Mouse (Mus musculus): ENCODE measurements at regions not wholly inside any gene's neighbourhood (a gene's known extent, or its start where the extent isn't known, plus 50 kb on each side); places are given as distances from the start of the nearest gene placed in this dataset.

DNA sequence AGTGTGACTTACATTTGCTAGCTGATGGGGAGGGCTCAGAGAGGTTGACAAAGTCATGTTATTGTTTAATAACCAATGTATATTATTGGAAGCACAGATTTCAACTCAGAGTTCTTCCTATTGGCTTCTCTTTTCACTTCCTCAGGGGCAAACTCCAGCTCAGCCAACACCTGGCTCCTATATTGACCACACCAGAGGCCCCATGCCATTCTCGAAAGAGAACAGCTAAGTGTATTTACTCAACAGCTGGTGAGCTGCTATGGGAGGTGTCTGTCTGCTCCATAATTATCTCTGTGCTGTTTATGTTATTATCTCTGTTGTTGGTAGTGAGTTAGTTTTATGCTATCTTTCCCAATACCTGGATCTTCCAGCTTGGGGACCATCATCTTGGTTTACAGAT is 342.4 kb downstream of the Epha4 start:
- DNase-seq (ENCODE audit: low read depth, low spot score) = no peak

DNA sequence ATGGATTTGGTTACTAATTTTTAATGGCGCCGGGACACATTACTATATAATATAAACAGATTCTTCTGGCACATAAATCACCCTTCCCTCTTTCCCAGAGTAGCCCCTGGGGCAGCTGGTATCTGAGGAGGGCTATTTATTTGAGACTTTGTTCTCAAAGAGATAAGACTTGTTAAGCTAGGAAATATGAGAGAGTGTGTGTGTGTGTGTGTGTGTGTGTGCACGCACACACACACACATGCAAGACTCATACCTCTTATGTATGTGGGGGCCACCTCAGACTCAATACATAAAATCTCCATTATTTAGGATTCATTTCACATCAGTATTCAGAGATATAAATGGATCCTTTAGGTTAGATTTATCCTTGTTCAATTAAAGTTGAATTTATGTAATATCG is 340.1 kb downstream of the Epha4 start:
- DNase-seq (ENCODE audit: low read depth, low spot score) = no peak

DNA sequence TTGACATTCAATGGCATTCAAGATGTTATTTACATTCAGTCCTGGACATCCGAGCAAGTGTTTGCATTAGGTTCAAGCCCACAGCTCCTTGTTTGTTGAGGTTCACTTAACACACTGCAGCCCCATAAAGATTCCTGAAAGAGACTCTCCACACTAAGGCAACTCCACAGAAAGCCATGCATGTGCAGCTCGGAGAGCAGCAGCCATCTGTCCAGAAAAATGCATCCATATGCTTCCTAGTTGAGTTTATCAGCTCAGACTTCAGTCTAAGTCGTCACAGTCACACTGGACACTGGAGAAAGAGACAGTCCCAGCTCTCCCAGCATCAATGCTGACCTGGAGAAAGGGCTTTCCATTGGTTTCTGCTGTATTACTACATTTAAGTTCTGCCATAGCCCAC is 339.7 kb downstream of the Epha4 start:
- no peak for DNase-seq (ENCODE audit: low read depth, low spot score)

DNA sequence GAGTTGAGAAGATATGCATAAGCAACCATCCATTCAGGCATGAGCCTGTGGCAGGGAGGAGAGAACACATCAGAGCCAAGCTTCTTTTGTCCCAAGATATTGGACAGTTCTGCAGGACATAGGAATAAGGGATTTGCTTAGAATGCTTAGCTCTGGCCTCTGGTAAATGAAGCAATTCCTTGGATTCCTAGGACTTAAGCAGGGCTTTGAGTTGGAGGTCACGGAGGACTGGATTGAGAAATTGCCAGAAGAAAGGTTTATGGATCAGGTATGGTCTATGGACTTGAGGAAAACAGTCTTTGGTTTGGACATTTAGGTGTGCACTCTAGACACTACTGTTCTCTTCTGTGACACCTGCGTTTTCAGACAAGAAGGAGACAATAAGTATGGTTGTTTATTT is 338.4 kb downstream of the Epha4 start:
- no peak for DNase-seq (ENCODE audit: low read depth, low spot score)

DNA sequence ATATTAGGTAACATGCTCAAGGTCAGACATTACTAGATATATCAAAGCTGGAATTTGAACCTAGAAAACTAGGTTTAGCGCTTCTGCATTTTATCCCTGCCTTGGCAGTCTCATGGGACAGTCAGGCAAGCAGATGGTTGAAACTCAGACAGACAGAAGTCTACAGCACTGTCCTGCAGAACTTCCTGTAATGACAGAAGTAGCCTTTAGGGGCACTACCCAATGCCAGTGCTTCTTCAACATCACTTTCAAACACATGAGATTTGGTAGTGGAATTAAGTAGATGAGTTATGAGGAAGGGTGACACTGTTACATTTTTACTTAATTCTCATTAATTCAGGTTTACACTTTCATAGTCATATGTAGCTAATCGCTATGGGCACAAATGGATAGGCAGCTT is 330.9 kb downstream of the Epha4 start:
- DNase-seq (ENCODE audit: low read depth, low spot score) = no peak

DNA sequence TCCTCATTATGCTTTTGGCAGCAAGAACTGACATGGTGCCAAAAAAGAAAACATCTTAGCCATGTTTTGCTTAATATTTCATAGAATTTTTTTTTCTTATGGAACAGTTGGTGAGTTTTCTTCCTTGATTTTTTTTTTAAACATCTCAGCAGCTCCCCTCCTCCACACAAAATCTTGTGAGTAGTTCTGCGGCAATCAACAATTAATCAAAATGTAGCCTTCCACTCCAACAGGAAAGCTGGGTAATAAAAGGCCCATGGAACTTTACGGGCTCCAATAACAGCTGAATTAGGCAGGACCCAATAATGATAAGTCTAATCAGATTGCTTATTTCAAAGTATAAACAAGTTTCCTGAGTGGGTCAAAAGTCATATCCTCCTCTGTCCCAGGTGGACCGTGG is 324.7 kb downstream of the Epha4 start:
- DNase-seq (ENCODE audit: low read depth, low spot score) = no peak

DNA sequence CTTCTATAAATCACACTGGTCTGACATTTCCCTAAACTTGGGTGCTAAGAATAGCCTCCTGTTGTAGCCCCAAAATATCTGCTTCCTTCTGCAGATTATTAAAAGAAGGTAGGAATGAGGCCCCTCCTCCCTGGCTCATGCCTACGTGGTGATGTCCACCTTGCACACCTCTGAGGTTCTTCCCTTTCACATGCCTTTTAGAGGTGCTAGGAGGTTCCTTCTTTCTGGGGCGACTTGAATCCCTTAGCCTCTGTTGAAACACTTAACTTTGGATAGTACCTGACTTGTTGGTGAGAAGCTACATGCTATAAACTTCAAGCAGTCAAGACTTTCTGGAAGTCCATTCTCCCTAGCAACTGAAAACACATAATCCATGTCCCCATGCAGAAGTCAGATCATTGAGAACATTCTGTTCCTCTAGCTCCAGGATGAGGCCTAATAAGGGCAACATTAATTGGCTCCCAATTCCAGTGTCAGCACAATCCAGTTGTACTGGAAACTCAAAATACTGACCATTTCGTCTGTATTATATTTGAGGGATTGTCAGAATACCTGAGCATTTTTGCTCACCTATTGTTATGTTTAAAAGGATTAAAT is 313.5 kb downstream of the Epha4 start:
- DNase-seq (ENCODE audit: low read depth, low spot score) = no peak

DNA sequence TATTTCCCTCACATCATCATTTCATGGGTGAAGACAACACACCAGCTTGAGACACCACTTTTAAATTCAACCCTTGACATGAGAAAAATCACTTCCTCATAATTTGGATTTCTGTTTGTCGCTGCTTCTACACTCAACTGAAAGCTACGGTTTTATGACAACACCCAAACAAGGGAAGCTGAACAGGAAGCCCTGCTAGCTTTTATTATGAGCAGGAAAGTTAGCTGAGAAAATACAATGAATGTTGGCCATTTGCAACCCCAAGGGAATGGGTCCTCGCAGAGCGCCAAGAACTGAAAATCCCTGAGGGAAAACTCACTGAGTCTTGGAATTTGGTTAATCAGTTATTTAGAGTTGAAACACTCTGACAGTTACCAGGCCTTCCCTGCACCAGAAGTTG is 311.9 kb downstream of the Epha4 start:
- no peak for DNase-seq (ENCODE audit: low read depth, low spot score)

DNA sequence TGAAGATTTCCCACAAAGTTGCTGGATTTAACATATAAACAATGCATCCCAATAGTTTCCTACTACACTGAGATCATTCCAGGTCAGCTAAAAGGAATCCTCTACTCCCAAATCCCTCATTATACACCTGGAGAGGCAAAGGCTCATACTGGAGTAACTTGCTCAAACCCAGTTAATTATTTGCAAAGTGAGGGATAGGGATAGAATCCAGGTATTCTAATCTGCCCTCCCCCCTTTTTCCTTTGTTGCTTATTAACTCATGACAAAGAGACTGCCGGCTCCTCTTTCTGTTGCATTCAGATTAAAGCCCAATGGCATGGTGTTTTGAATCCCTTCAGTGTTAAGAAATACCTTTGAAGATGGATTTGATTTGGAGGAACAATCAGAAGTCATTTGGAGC is 308.4 kb downstream of the Epha4 start:
- DNase-seq (ENCODE audit: low read depth, low spot score) = no peak

DNA sequence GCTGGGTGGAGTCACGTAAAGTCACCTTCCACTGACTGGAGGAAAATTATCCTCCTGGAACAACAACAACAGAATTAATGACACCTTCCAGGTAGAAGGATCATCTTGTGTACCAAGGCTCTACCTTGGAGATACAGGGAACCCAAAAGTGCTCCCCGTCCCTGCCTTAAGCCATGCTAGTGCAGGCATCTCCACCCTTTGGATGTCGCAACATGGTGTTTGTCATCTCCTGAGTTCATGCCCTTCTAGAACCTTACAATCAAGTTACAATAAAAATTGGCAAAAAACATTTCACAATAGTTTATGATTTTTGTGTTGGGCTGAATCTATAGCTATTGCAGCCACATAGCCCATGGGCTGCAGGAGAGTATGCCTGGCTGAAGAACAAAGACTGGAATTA is 305.5 kb downstream of the Epha4 start:
- DNase-seq (ENCODE audit: low read depth, low spot score) = no peak

DNA sequence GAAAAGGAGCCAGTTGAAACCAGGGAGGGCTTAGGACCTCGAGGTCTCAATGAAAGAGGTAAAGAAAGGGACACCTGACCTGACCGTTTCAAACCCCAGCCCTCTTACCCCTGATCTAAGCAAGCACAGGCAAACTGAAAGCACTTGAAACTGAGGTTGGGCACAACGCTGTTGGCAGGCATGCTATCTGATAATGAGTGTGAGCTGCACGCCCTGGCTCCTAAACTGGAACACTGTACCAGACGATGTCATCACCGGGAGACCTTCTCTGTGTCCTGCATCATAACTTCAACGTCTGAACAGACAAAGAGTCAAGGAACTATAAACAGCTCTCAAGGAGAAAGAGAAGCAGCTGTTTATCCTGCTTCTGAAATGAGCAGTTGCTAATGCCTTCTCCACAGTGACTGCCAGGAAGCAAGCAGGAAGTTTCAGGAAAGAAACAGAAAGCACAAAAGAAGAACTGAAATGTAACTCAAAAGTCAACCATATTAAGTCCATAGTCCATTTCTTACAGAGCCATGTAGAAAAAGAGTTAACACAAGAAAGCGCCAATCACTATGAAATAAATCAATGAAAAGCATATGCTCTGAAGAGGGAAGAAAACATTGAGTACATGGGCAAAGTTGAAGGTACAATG is 301.3 kb downstream of the Epha4 start:
- no peak for DNase-seq (ENCODE audit: low read depth, low spot score)

DNA sequence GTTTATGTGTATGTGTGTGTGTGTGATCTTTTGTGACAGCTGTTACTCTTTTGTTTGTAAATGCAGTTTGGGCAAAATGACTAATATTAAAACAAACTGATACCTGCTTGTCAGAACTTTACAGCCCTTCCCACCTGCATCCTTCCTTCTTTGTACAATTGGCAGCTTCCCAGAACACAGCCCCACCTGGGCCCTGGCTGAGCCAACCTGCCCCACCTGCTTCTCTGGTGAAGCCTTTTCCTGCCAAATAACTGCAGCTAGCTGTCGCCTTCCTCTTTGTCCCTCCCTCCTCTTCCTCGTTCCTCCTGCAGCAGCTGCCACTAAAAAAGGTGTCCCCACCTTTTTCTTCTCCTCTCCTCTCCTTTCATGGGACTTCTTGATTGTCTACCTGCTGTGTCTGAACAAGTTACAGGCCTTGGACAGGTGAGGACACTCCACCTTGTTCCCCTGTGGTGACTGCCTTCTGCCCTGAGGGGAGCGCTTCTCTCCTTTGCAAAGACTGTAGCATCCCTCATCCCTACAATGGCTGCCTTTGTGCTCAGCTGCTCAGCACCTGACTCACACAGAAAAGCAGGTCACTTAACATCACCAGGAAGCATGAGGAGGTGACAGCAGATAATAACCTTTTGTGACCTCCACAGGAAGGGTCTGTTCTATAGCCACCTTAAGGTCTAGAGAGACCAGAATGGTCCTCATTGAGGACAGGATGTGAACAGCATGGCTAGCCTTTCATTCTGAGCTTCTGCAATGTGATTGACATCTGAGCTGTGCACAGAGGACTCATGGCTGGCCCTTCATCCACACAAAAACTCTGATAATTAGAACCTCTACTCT is 295.2 kb downstream of the Epha4 start:
- no peak for DNase-seq (ENCODE audit: low read depth, low spot score)

DNA sequence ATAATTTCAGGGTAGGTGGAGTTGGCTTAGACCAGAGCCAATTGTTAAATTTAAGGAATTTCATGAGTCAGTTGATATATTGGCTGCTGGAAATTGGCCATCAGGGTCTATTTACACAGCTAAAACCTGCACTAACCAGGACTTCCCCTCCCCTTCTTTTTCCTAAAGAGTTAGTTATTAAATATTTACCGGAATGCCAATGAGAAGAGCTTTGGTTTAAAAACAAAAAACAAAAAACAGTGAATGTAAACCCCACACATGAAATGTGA is 294.6 kb downstream of the Epha4 start:
- DNase-seq (ENCODE audit: low read depth, low spot score) = no peak

DNA sequence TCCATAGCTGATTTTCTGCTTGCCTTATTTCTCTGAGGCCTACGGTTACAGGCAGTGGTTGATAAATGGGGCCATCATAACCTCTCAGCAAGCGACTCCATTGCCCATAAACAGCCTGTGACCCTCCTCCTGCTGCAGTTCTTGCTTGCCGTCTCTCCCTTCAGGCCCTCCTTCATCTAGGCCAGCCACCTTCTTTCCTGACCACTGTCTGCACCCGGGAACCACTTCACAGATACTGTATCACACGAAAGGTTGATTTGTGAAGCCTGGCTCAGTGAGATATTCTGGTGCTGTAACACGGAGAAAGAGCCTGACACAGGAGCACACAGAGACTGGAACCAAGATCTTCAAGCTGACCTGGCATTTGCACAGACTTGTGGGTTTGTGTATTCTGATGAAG is 294.1 kb downstream of the Epha4 start:
- no peak for DNase-seq (ENCODE audit: low read depth, low spot score)

DNA sequence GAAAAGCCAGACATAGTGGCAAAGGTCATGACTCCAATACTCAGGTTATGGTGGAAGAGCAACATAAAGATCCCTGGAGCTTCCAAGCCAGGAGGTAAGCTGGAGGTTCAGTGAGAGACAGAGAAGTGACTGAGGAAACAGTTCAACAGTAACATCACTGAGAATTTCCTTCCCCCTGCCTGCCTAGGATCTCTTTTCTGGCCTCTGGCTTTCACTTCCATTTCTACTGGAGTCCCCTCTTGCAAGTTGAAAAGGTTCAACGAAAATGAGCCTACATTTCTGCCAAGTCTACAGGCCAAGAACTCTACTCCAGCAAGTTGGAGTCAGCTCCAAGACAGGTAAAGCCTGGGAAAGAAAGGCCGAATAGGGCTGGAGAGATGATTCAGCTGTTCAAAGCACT is 293.0 kb downstream of the Epha4 start:
- DNase-seq (ENCODE audit: low read depth, low spot score) = no peak

DNA sequence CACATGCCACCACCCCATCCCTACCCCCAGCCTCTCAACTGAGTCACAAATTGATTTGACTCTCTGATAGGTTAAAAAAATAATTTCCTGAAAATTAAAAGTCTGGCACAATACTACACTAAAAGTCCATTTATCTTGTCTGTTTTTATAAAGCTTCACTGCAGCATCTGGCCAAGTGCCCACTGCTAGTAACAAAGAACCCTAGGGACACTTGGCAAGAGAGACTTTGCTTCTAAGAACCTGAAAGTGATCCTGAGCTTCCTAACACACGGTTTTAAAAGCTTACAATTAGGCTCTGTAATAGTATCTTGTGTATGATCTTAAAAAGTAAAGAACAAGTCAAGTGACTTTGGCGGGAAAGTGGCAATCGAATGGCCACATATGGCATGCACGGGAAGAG is 288.3 kb downstream of the Epha4 start:
- DNase-seq (ENCODE audit: low read depth, low spot score) = no peak

DNA sequence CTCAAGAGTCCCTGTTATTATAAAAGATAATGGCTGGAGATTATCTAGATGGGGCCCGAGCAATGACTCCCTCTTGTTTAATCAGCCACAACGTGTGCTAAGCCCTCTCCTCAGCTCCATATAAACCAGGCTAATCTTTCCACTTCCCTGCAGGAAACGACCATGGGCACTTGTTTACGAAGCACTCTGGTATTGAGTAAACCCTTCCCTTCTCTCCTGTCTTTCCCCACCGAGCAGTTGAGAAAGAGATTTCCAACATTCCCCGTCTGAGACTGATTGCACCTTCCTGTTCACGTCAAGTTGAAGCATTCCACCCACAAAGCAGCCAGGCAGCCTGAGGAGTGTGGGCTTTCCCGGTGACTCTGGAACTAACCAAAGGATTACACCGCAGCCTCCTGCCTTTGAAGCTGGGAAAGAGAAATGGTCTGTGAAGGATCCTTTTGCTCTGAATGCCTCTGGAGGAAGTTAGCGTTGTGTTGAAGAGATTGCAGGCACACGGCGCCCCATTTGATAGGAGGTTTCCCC is 287.8 kb downstream of the Epha4 start:
- no peak for DNase-seq (ENCODE audit: low read depth, low spot score)

DNA sequence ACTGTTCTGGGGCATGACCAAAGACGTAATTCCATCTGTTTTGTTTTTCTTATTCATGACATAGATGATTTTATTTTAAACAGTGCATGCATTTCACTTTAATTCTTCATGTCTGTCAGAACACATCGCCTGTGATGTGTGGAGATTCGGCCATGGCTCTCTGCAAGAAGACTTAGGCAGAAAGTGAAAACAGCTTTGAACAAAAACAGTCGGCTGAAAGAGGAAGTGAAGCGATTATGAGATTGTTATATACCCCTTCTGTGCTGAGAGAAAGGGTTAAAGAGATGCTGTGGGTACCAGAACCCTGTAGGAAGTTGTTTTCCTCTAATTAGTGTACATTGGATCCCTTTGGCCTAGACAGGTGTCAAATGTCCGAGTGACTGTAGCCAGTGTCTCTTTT is 287.1 kb downstream of the Epha4 start:
- no peak for DNase-seq (ENCODE audit: low read depth, low spot score)

DNA sequence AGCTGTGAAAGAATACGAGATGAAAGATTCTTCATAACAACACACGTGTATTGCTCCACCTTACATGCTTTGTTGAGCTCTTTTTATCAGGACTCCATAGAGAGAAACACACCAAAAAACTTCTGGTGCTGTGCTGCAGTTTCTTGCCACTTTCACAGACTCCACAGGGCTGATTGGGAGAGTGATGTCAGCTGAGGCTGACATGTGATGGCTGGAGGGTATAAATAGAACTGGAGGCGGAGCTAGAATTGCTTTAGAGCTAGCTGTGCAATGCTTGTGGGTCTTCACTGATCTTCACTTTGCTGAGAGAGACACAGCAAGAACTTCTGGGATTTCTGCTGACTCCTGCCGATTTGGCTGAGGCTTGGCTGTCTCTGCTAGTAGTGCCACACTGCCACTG is 285.3 kb downstream of the Epha4 start:
- no peak for DNase-seq (ENCODE audit: low read depth, low spot score)

DNA sequence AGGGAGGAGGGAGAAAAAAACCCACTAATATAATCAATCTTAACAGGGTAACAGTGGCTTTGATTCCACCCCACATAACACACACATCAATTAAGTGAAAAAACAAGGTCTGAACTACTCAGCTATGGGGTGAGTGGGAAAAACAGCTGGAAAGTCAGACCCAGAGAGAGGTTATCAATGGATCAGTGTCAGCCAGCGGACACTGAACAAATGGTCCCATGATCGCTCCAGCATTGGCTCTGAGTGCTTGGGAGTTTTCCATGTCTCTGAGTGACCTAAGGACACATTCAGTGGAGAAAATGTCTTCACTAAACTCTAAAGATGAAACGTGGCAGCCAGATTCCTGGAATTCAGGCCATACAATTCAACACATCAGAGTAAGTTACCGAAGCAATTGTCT is 281.9 kb downstream of the Epha4 start:
- no peak for DNase-seq (ENCODE audit: low read depth, low spot score)

DNA sequence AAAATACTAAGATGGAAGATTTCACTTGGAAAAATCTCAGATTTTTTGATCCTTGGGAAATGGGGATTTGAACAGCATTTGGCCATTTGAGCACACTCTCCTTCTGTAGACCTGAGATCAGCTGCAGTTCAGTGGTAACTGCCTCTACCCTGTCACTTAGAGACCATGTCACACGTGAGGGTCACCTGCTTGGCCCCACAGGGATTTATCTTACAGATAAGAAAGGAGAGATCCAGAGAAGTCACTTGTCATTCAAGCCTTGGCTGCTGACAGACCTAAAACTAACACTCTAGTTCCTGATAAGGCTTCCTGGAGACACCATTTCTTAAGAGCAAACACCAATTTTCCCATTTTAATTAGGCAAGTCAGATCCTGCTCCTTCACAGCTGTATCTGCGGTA is 270.2 kb downstream of the Epha4 start:
- DNase-seq (ENCODE audit: low read depth, low spot score) = no peak

DNA sequence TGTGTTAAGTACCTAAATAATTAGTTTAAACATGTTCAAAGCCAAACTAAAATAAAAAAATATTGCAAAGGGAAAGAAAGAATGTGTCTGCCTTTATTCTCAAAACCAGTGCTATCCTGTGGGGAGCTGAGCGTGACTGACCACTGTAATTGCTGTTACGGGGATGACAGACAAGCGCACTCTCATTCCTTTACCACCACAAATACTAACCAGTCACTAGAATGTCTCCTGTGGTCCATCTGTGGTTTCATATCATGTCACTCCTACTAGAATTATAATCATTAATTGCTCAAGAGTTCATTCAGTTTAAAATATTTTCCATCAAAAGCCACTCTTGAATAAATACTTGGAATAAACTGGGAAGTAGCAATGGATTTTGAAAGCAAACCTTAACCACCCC is 268.8 kb downstream of the Epha4 start:
- DNase-seq (ENCODE audit: low read depth, low spot score) = no peak

DNA sequence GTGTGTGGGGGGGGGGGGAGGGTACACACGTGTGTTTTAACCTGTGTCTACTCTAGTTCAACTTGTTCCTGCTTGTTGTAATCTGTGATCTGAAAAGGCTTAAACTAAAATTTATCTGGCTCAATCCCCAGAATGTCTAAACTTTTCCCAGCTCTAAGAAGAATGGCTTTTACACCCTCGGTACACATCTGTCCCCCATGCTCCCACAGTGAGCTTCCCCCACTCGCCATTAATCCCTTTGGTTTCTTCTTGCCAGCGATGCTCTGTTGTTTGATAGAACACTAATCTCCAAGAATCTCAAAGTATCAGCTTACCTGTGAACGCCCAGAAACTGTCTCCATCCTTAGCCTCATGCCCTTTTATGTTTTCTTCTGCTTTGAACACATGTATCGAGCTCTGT is 260.6 kb downstream of the Epha4 start:
- DNase-seq (ENCODE audit: low read depth, low spot score) = no peak

All from c-Kit-negative CD71-positive TER-119-positive erythroid progenitor cells, embryonic 14.5 days (primary cell).